Mouse (Mus musculus) kidney, adult 9 months (tissue): ENCODE measurements at regions not wholly inside any gene's neighbourhood (a gene's known extent, or its start where the extent isn't known, plus 50 kb on each side); places are given as distances from the start of the nearest gene placed in this dataset.

Source experiments
- DNase-seq: peaks from one replicate; pipeline ENCODE4 v3.0.0; 2022

GRCm38 (mm10) chr3:32277572-32277971 is 88.2 kb downstream of the Zmat3 start:
- no peak for DNase-seq

GRCm38 (mm10) chr3:32265619-32266222 is 100.1 kb downstream of the Zmat3 start:
- peak; percentile 49 for DNase-seq
